In the genomic region with DNA sequence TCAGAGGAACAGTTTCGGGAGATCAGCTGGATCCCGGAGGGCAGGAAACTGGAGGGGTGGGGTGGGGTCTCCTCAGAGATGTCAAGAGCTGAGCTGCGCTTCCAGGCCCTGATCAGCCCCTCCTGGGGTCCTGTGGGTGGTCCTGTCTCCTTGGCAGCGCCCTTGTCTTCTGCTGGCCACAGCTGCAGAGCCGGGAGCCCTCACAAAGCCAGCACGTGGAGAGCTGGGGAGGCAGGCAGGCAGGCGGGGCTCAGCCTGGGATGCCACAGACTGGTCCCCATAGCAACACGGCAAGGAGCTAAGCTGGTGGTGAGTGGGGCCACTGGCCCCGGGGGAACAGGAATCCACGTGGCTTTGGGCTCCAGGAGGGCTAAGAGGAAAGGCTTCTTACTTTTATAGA, we compare ENCODE assay signal across 9 mouse cellular contexts. TPM values are rescaled to one million over a fixed set of nuclear protein-coding genes. Genes with fewer than 3 reads are reported as not detected.
DNase-seq lines count a peak whose midpoint lies in the region; ATAC-seq and TF ChIP-seq lines count a peak whose summit lies in the region.
"Had no signal": no experiment of that assay in that cellular context is flagged by ENCODE, and none has a peak within 500 bp of the region (broad histone marks: within the 10 kb centered on the region; RNA-seq: fewer than 3 reads in every experiment).

TSS of gene Fgd3 (minus strand) at position 272 of the 400 bp plus-strand sequence.

- 4% methylated on average over 10 of the region's 10 CpGs for WGBS in lung, embryonic 15.5 days
- 12% methylated on average over 10 of the region's 10 CpGs for WGBS in lung, adult 2 months
- WGBS in heart, embryonic 13.5 days = 6% methylated on average over 10 of the region's 10 CpGs

- no peak for TF ChIP-seq POLR2A in lung, adult 2 months (IDR thresholded peaks at IDR 0.05; ENCODE audit: borderline replicate concordance, extremely low read depth, low read depth, low read length)
- no peak for TF ChIP-seq POLR2A in cortical plate, adult 2 months (IDR thresholded peaks at IDR 0.05; ENCODE audit: extremely low read depth, insufficient read depth, low read length)

- no peaks in the 10 kb centered on the region for H3K27me3 ChIP-seq in lung, embryonic 15.5 days
- H3K27me3 ChIP-seq in heart, embryonic 13.5 days (replicated peaks) = no peaks in the 10 kb centered on the region
- H3K27me3 ChIP-seq: liver, embryonic 13.5 days had no signal

- DNase-seq in lung, adult 2 months = no peak
- DNase-seq in layer of hippocampus, adult 18-20 months (ENCODE audit: low spot score in 2 of 2) = peak; percentile 52 to 66
- DNase-seq in mesoderm, embryonic 11.5 days (ENCODE audit: low read depth, low spot score) = peak; percentile 82
- peak; percentile 56 to 59 for DNase-seq in right cerebral cortex, postnatal 36 days (ENCODE audit: low spot score in 2 of 2)
- DNase-seq in natural killer cell, adult 2 months (ENCODE audit: low spot score in 2 of 2) = no peak
- DNase-seq: liver, embryonic 13.5 days had no signal

- H3K36me3 ChIP-seq in lung, embryonic 15.5 days = no peaks in the 10 kb centered on the region
- H3K36me3 ChIP-seq in heart, embryonic 13.5 days = no peaks in the 10 kb centered on the region
- H3K36me3 ChIP-seq: liver, embryonic 13.5 days had no signal

- no peak within 1 kb of the TSS for H3K9ac ChIP-seq in lung, embryonic 15.5 days
- peak within 1 kb of the TSS; percentile 61 for H3K9ac ChIP-seq in heart, embryonic 13.5 days
- H3K9ac ChIP-seq: liver, embryonic 13.5 days had no signal

- peak within 1 kb of the TSS; percentile 55 for H3K4me2 ChIP-seq in lung, embryonic 15.5 days
- H3K4me2 ChIP-seq in heart, embryonic 13.5 days = peak within 1 kb of the TSS; percentile 65
- H3K4me2 ChIP-seq: liver, embryonic 13.5 days had no signal

- peak within 1 kb of the TSS; percentile 23 for H3K4me3 ChIP-seq in lung, embryonic 15.5 days
- H3K4me3 ChIP-seq in lung, adult 2 months (replicated peaks; ENCODE audit: extremely low read depth, low read depth, low read length) = no peak within 1 kb of the TSS
- peak within 1 kb of the TSS; percentile 36 for H3K4me3 ChIP-seq in cortical plate, adult 2 months (ENCODE audit: insufficient read depth, low read length)
- H3K4me3 ChIP-seq in heart, embryonic 13.5 days = peak within 1 kb of the TSS; percentile 37
- H3K4me3 ChIP-seq: liver, embryonic 13.5 days had no signal

- peak; percentile 82; the same call in 1 of the 2 replicates for ATAC-seq in lung, embryonic 15.5 days (ENCODE audit: borderline replicate concordance, extremely low read depth, low FRiP score, low TSS enrichment)
- ATAC-seq in heart, embryonic 13.5 days (ENCODE audit: extremely low read depth, insufficient number of reproducible peaks, low FRiP score, low TSS enrichment) = peak; percentile 42; the same call in 1 of the 2 replicates

- H3K9me3 ChIP-seq in lung, embryonic 15.5 days = no peaks in the 10 kb centered on the region
- no peaks in the 10 kb centered on the region for H3K9me3 ChIP-seq in heart, embryonic 13.5 days
- H3K9me3 ChIP-seq: liver, embryonic 13.5 days had no signal

- no peak within 1 kb of the TSS for H3K27ac ChIP-seq in lung, embryonic 15.5 days
- H3K27ac ChIP-seq in cortical plate, adult 2 months (ENCODE audit: insufficient read depth, low read length) = no peak within 1 kb of the TSS
- no peak within 1 kb of the TSS for H3K27ac ChIP-seq in heart, embryonic 13.5 days (replicated peaks)
- H3K27ac ChIP-seq: liver, embryonic 13.5 days had no signal

- H3K4me1 ChIP-seq in lung, embryonic 15.5 days = peaks cover 14% of the 10 kb centered on the region
- no peaks in the 10 kb centered on the region for H3K4me1 ChIP-seq in lung, adult 2 months (ENCODE audit: control insufficient read depth, insufficient read depth, low read length)
- H3K4me1 ChIP-seq in cortical plate, adult 2 months (ENCODE audit: control insufficient read depth, insufficient read depth, low read length) = peaks cover 13% of the 10 kb centered on the region
- peaks cover 26% of the 10 kb centered on the region for H3K4me1 ChIP-seq in heart, embryonic 13.5 days
- H3K4me1 ChIP-seq: liver, embryonic 13.5 days had no signal

- TF ChIP-seq CTCF in lung, adult 2 months (IDR thresholded peaks at IDR 0.05; ENCODE audit: insufficient read depth, low read length) = no peak
- TF ChIP-seq CTCF in cortical plate, adult 2 months (IDR thresholded peaks at IDR 0.05; ENCODE audit: extremely low read depth, insufficient read depth, low read length) = no peak

RNA-seq across cellular contexts. Expression of gene Fgd3, which starts in this region (rescaled TPM):
- 0.30 and 0.33 TPM in 2 replicates for polyA plus RNA-seq in lung, embryonic 15.5 days (2015; fragmentation: Nextera tagmentation; extraction: Ambion mirVana)
- 2.8 and 4.1 TPM in 2 replicates for polyA plus RNA-seq in lung, adult 2 months (2012; rRNA removed)
- polyA plus RNA-seq in cortical plate, adult 2 months (2012; rRNA removed) = 5.8 and 6.2 TPM in 2 replicates
- polyA plus RNA-seq in heart, embryonic 13.5 days (2015; fragmentation: Nextera tagmentation; extraction: Ambion mirVana) = 0.05 and 0.23 TPM in 2 replicates
- 1 to 10 TPM; 6.1 to 6.5 TPM for total RNA-seq in layer of hippocampus, adult 18-20 months (2021)

Comparison
In these comparisons a context has a peak if more than half of its experiments do, and no peak if none do; other contexts are left out.
1. Peak in ATAC-seq, H3K4me3 ChIP-seq and H3K4me2 ChIP-seq in lung, embryonic 15.5 days; RNA of the gene not detected or under 1 TPM.
2. Peak in ATAC-seq, H3K4me3 ChIP-seq, H3K9ac ChIP-seq and H3K4me2 ChIP-seq in heart, embryonic 13.5 days; RNA of the gene not detected or under 1 TPM.
3. DNase-seq: peak in layer of hippocampus, adult 18-20 months (2 of 2), mesoderm, embryonic 11.5 days (single experiment) and right cerebral cortex, postnatal 36 days (2 of 2); none in lung, adult 2 months (single experiment) and natural killer cell, adult 2 months (0 of 2).